Mouse (Mus musculus) limb, embryonic 11.5 days (tissue): Measurements from ENCODE around the gene Stat4. TPM values are rescaled to one million over a fixed set of nuclear protein-coding genes. Genes with fewer than 3 reads are reported as not detected.

ENCODE experiments used
- ATAC-seq: fragments of 200-750 bp; cut with Nextera tagmentation; 2 replicates; pipeline ENCODE4 v1.8.0; 2017; ENCODE audit warnings: low read depth; ENCODE audit not compliant: insufficient number of reproducible peaks, low FRiP score, low TSS enrichment
- DNase-seq: peaks from one replicate; pipeline ENCODE4 v3.0.0-alpha.2; 2015; ENCODE audit warnings: low spot score
- H3K27ac ChIP-seq: fragments of 300-500 bp; sonication (generic); replicated peaks from 2 replicates; pipeline ENCODE4 v1.5.1; 2014; ENCODE audit warnings: low read depth, mild to moderate bottlenecking, low read length
- H3K27me3 ChIP-seq: fragments of 300-500 bp; sonication (generic); 2 replicates; pipeline ENCODE4 v1.6.1; 2014; ENCODE audit warnings: mild to moderate bottlenecking, low read length, mixed read lengths; ENCODE audit not compliant: control insufficient read depth, insufficient read depth
- H3K36me3 ChIP-seq: fragments of 300-500 bp; sonication (generic); 2 replicates; pipeline ENCODE4 v1.6.1; 2014; ENCODE audit warnings: mild to moderate bottlenecking, low read length, moderate library complexity, mixed read lengths; ENCODE audit not compliant: control insufficient read depth, insufficient read depth
- H3K4me1 ChIP-seq: fragments of 300-500 bp; sonication (generic); 2 replicates; pipeline ENCODE4 v1.6.1; 2014; ENCODE audit warnings: low read length, mixed read lengths; ENCODE audit not compliant: control insufficient read depth, insufficient read depth
- H3K4me2 ChIP-seq: fragments of 300-500 bp; sonication (generic); 2 replicates; pipeline ENCODE4 v1.6.1; 2014; ENCODE audit warnings: low read depth, mild to moderate bottlenecking, moderate library complexity; ENCODE audit not compliant: severe bottlenecking
- H3K4me3 ChIP-seq: fragments of 300-500 bp; sonication (generic); 2 replicates; pipeline ENCODE4 v1.5.1; 2014; ENCODE audit warnings: low read depth, low read length
- H3K9ac ChIP-seq: fragments of 300-500 bp; sonication (generic); 2 replicates; pipeline ENCODE4 v1.6.1; 2014; ENCODE audit warnings: mild to moderate bottlenecking, low read length
- H3K9me3 ChIP-seq: fragments of 300-500 bp; sonication (generic); 2 replicates; pipeline ENCODE4 v1.6.1; 2016; ENCODE audit warnings: low read length; ENCODE audit not compliant: control insufficient read depth
- WGBS: fragments of 180-500 bp; shearing (Covaris S2); extraction: QIAGEN DNeasy Blood & Tissue Kit; methylation state at CpG from one replicate; pipeline ENCODE4 v1.1.7; 2014; 5-methylcytosine and 5-hydroxymethylcytosine counted together
- polyA plus RNA-seq: library from polyadenylated mRNA; unstranded; fragments of >200 nt; fragmentation: Nextera tagmentation; extraction: Ambion mirVana; gene quantifications from 2 replicates; pipeline ENCODE4 v1.2.1, GENCODE M21; 2014

Stat4 gene
- polyA plus RNA-seq, 1 experiment from 2014 or later: 2.7 TPM

DNA sequence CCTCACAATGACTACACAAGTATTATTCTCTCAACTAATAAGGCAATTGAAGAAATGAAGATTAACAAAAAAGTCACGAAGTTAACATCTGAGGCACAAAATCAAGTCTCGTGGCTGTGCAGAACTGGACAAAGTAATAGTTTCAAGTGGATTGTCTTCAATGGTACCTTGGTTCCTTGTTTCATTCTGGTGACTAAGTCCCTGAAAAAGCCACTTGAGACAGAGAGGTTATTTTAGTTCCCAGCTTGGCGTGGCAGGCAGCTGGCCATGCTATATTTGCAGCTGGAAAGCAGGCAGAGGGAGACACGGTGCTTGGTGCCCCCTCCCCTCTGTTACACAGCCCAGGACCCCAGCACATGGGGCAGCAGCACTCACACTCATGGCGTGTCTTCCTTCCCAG lies 70.2 kb downstream of the Stat4 start:
- Histone ChIP-seq H3K9ac (no peak overlapping the region), H3K9me3 (no peaks in the 10 kb centered on the region), H3K4me2 (no peak overlapping the region), H3K27me3 (no peaks in the 10 kb centered on the region), H3K27ac (no peak overlapping the region), H3K4me3 (no peak overlapping the region), H3K4me1 (no peaks in the 10 kb centered on the region), H3K36me3 (no peaks in the 10 kb centered on the region)
- WGBS: 85% methylated on average over 5 of the region's 5 CpGs
- no peak for ATAC-seq
- DNase-seq: no peak

DNA sequence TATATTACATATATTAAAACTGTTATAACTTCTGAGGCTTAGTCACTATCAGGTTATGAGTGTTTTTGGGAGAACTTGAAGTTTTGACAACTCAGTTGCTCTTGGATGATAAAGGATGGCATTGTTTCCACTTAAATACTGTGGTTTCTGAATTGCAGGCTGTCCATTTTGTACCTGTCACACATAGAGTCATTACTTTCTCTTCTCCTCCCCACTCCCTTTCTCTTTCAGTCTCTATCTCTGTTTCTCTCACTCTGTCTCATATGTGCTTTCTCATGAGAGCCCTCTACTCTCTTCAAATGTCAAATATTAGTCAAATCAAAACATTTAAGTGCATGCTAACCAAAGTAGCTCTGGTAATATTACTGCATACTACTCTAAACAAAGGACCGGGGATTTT lies 79.3 kb downstream of the Stat4 start:
- Histone ChIP-seq H3K4me1 (no peaks in the 10 kb centered on the region; the same call in 1 of the 2 replicates), H3K4me2 (no peak overlapping the region), H3K9ac (no peak overlapping the region), H3K4me3 (no peak overlapping the region), H3K27me3 (no peaks in the 10 kb centered on the region), H3K27ac (no peak overlapping the region), H3K9me3 (no peaks in the 10 kb centered on the region), H3K36me3 (no peaks in the 10 kb centered on the region)
- DNase-seq (no peak), ATAC-seq (no peak)
- WGBS: 95% methylated on average over 1 of the region's 1 CpGs

DNA sequence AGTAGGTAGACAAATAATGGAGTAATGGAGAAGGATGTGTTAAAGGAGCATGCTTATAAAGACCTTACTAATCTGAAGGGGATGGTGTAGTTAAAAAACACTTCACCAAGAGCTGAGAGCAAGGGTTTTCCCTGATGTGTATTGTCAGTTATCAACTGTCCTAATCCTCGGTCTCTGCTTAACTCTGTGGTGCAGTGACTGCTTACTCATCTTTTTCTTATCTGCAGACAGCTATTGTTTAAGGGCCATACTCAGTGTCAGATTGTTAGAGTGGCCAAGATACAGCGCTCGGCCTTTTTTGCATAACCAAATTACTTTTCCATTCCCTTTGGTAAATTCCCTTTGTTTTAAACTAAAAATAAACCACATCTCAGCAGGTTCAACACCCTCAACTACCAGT lies 79.7 kb downstream of the Stat4 start:
- 87% methylated on average over 3 of the region's 3 CpGs for WGBS
- Histone ChIP-seq H3K27me3 (no peaks in the 10 kb centered on the region), H3K4me3 (no peak overlapping the region), H3K9me3 (no peaks in the 10 kb centered on the region), H3K36me3 (no peaks in the 10 kb centered on the region), H3K9ac (no peak overlapping the region), H3K4me1 (no peaks in the 10 kb centered on the region; the same call in 1 of the 2 replicates), H3K27ac (no peak overlapping the region), H3K4me2 (no peak overlapping the region)
- no peak for ATAC-seq
- no peak for DNase-seq

DNA sequence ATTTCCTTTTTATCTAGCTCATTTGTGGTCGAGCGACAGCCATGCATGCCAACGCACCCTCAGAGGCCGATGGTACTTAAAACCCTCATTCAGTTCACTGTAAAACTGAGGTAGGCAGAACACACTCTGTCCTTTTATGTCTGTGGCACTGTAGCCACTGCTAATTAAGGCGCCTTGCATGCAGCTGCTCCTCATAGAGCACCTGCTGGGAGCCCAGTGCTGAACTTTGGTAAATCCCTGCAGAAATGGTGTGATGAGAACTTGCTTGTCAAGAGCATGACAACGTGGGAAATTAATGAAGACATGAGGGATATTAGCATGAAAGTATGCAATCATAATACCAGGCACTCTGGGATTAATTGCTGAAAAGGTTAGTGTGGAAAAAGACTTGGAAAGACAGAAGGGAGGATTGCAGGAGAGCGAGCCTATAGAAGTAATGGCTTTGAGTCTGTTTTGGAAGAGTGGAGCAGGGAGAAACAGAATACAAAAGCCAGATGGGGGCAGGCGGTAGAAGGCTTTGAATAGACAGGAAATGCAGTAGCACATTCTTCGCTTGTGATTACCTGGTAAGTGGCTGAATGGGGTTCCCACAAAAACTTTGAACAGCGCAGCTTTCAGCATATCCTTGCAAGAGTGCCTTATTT lies 92.9 kb downstream of the Stat4 start:
- no peaks in the 10 kb centered on the region for H3K9me3 ChIP-seq
- peaks cover 10% of the 10 kb centered on the region for H3K4me1 ChIP-seq
- DNase-seq: peak; percentile 53
- no peak overlapping the region for H3K9ac ChIP-seq
- no peak overlapping the region for H3K27ac ChIP-seq
- H3K4me2 ChIP-seq: no peak overlapping the region; the same call in 1 of the 2 replicates
- WGBS: 4% methylated on average over 10 of the region's 10 CpGs
- H3K4me3 ChIP-seq: no peak overlapping the region
- no peaks in the 10 kb centered on the region for H3K27me3 ChIP-seq
- H3K36me3 ChIP-seq: no peaks in the 10 kb centered on the region
- no peak for ATAC-seq

DNA sequence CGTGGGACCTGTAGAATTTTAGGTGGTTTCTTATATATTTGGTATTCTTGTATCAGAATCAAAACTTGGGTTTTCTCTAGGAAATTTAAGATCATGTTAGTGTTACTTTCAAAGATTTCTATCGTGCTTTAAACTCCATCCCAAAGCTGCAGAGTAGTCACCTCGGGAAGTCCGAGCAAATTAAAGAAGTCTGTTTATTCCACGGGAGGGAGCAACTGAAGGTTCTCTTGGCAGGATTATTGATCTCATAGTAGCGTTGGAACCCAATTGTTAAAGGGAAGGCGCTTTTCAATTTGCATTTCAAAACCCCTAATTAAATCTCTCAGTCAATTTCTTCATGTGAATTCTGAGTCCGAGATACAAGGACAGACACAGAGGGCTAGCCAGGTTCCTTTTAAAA lies 93.4 kb downstream of the Stat4 start:
- WGBS: 12% methylated on average over 8 of the region's 8 CpGs
- no peak overlapping the region for H3K4me3 ChIP-seq

DNA sequence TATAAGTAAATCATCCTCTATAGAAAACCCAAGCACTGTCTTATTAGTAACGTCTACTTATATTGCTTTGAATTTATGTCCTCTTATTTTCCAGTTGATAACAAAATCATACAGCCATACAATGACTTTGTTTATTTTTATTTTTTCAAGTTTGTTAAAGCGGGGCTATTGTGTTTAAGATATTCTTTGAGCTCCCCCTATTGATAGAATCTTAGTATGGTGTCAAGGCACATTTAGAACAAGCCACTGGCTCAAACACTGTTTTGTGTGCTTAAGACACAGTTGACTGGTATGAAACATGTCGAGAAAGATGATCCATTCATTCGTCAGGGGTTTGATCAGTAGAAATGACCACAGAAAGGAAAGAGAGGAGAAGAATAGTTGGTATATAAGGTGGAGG lies 99.3 kb downstream of the Stat4 start:
- Histone ChIP-seq H3K9ac (no peak overlapping the region), H3K36me3 (no peaks in the 10 kb centered on the region), H3K27me3 (no peaks in the 10 kb centered on the region), H3K27ac (no peak overlapping the region), H3K9me3 (no peaks in the 10 kb centered on the region), H3K4me1 (no peaks in the 10 kb centered on the region), H3K4me2 (no peak overlapping the region), H3K4me3 (no peak overlapping the region)
- ATAC-seq: no peak
- WGBS: 39% methylated on average over 4 of the region's 4 CpGs
- peak; percentile 9 for DNase-seq

More for the DNA sequence above, 93.4 kb downstream of the Stat4 start:
- ATAC-seq: no peak
- Histone ChIP-seq H3K36me3 (no peaks in the 10 kb centered on the region), H3K9me3 (no peaks in the 10 kb centered on the region), H3K27me3 (no peaks in the 10 kb centered on the region), H3K27ac (no peak overlapping the region), H3K4me2 (no peak overlapping the region; the same call in 1 of the 2 replicates), H3K9ac (no peak overlapping the region), H3K4me1 (peaks cover 10% of the 10 kb centered on the region)
- no peak for DNase-seq

DNA sequence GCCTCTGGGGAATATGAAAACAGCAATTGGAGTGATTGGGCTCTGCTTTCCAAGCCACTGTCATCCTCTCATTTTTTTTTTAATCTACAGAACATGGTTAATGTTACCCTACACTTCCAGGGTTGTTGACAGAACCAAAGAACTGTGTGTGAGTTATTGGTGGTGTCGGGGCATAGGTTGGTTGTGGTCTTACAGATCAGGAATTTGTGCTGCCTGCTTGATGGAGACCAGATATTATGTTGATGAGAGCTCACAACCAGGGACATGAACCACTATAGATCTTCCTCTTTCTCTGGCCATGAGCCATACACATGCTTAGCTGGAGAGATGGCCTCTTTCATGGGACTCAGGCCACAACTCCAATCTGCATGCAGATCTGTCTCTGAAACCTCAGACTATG lies 100.2 kb downstream of the Stat4 start:
- H3K4me3 ChIP-seq: no peak overlapping the region
- 70% methylated on average over 1 of the region's 1 CpGs for WGBS
- H3K9me3 ChIP-seq: no peaks in the 10 kb centered on the region
- no peak overlapping the region for H3K9ac ChIP-seq
- H3K4me2 ChIP-seq: no peak overlapping the region
- H3K27ac ChIP-seq: no peak overlapping the region
- H3K4me1 ChIP-seq: no peaks in the 10 kb centered on the region
- ATAC-seq (no peak), DNase-seq (peak; percentile 7)
- H3K27me3 ChIP-seq: no peaks in the 10 kb centered on the region
- H3K36me3 ChIP-seq: no peaks in the 10 kb centered on the region

DNA sequence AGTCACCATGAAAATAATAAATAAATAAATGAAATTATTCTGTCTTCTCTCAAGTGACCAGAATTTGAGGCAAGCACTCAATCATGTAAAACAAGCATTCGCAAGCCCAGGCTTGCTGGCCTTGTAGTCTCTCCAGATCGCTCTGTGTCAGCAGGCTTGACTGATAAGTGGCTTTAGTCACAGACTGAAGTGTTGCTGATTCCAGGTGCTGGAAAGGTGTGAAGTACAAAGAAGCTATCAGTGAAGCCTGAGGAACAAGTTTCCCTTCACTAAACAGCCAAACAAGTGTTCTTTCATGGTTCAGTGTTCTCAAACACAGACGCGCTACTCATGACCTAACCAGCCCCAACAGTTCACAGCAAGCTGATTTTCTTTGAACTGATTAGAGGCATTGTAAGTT lies 101.7 kb downstream of the Stat4 start:
- DNase-seq: peak; percentile 14
- WGBS: 91% methylated on average over 4 of the region's 4 CpGs
- ATAC-seq: no peak
- Histone ChIP-seq H3K36me3 (no peaks in the 10 kb centered on the region), H3K27me3 (no peaks in the 10 kb centered on the region), H3K4me1 (no peaks in the 10 kb centered on the region), H3K27ac (no peak overlapping the region), H3K4me2 (no peak overlapping the region), H3K4me3 (no peak overlapping the region), H3K9me3 (no peaks in the 10 kb centered on the region), H3K9ac (no peak overlapping the region)
